ENCODE assay signal across 22 mouse cellular contexts in genomic region chr13:34696734-34697332, GRCm38 (mm10). TPM values are rescaled to one million over a fixed set of nuclear protein-coding genes. Genes with fewer than 3 reads are reported as not detected.
DNase-seq lines count a peak whose midpoint lies in the region; ATAC-seq and TF ChIP-seq lines count a peak whose summit lies in the region.
"Had no signal": no experiment of that assay in that cellular context is flagged by ENCODE, and none has a peak within 500 bp of the region (broad histone marks: within the 10 kb centered on the region; RNA-seq: fewer than 3 reads in every experiment).

No protein-coding gene starts in this region.

- H3K36me3 ChIP-seq in embryonic facial prominence, embryonic 14.5 days (ENCODE audit: control insufficient read depth, insufficient read depth, low read length): no peaks in the 10 kb centered on the region
- H3K36me3 ChIP-seq in embryonic facial prominence, embryonic 10.5 days (replicated peaks): no peaks in the 10 kb centered on the region
- no peaks in the 10 kb centered on the region for H3K36me3 ChIP-seq in kidney, adult 2 months (ENCODE audit: control insufficient read depth, insufficient read depth, low read length)
- H3K36me3 ChIP-seq in hindbrain, embryonic 13.5 days: no peaks in the 10 kb centered on the region
- H3K36me3 ChIP-seq: embryonic facial prominence, embryonic 12.5 days; heart, embryonic 15.5 days had no signal

- H3K9ac ChIP-seq in embryonic facial prominence, embryonic 14.5 days (ENCODE audit: low read depth, low read length): no peak overlapping the region
- no peak overlapping the region for H3K9ac ChIP-seq in hindbrain, embryonic 13.5 days
- H3K9ac ChIP-seq: embryonic facial prominence, embryonic 12.5 days; heart, embryonic 15.5 days; lung, embryonic 14.5 days had no signal

- no peak overlapping the region for H3K4me2 ChIP-seq in embryonic facial prominence, embryonic 14.5 days (ENCODE audit: low read depth, low read length)
- H3K4me2 ChIP-seq in hindbrain, embryonic 13.5 days: no peak overlapping the region
- H3K4me2 ChIP-seq: embryonic facial prominence, embryonic 12.5 days; heart, embryonic 15.5 days; liver, embryonic 11.5 days; lung, embryonic 14.5 days had no signal

- H3K4me1 ChIP-seq in embryonic facial prominence, embryonic 14.5 days (ENCODE audit: control insufficient read depth, insufficient read depth, low read length): peaks cover 4% of the 10 kb centered on the region; the same call in 1 of the 2 replicates
- H3K4me1 ChIP-seq in embryonic facial prominence, embryonic 10.5 days: peaks cover 15% of the 10 kb centered on the region
- no peaks in the 10 kb centered on the region for H3K4me1 ChIP-seq in kidney, adult 2 months (ENCODE audit: control insufficient read depth, insufficient read depth, low read length)
- no peaks in the 10 kb centered on the region; the same call in 1 of the 2 replicates for H3K4me1 ChIP-seq in hindbrain, embryonic 13.5 days (replicated peaks)
- H3K4me1 ChIP-seq: embryonic facial prominence, embryonic 12.5 days had no signal

- H3K9me3 ChIP-seq in embryonic facial prominence, embryonic 14.5 days (ENCODE audit: control insufficient read depth, low read length): no peaks in the 10 kb centered on the region
- no peaks in the 10 kb centered on the region for H3K9me3 ChIP-seq in embryonic facial prominence, embryonic 10.5 days
- H3K9me3 ChIP-seq in hindbrain, embryonic 13.5 days: no peaks in the 10 kb centered on the region
- H3K9me3 ChIP-seq: embryonic facial prominence, embryonic 12.5 days; heart, embryonic 15.5 days; megakaryocyte, embryonic 14.5 days had no signal

- H3K27me3 ChIP-seq in embryonic facial prominence, embryonic 14.5 days (replicated peaks; ENCODE audit: control insufficient read depth, insufficient read depth, low read length): no peaks in the 10 kb centered on the region
- no peaks in the 10 kb centered on the region for H3K27me3 ChIP-seq in embryonic facial prominence, embryonic 10.5 days (replicated peaks; ENCODE audit: low read depth, poor library complexity, severe bottlenecking)
- H3K27me3 ChIP-seq in kidney, adult 2 months (replicated peaks; ENCODE audit: control insufficient read depth, insufficient read depth, low read length): no peaks in the 10 kb centered on the region
- H3K27me3 ChIP-seq in hindbrain, embryonic 13.5 days: no peaks in the 10 kb centered on the region
- H3K27me3 ChIP-seq: embryonic facial prominence, embryonic 12.5 days; heart, embryonic 15.5 days had no signal

- 73% methylated on average over 7 of the region's 7 CpGs for WGBS in embryonic facial prominence, embryonic 14.5 days
- 88% methylated on average over 7 of the region's 7 CpGs for WGBS in embryonic facial prominence, embryonic 10.5 days
- 59% methylated on average over 7 of the region's 7 CpGs for WGBS in kidney, adult 2 months
- WGBS in hindbrain, embryonic 13.5 days: 88% methylated on average over 7 of the region's 7 CpGs

- no peak for TF ChIP-seq CTCF in kidney, adult 2 months (conservative IDR thresholded peaks at IDR 0.05; ENCODE audit: insufficient read depth, insufficient read length, low read depth, low read length)

- H3K27ac ChIP-seq in embryonic facial prominence, embryonic 14.5 days (replicated peaks; ENCODE audit: low read depth, low read length): no peak overlapping the region
- no peak overlapping the region for H3K27ac ChIP-seq in embryonic facial prominence, embryonic 10.5 days (replicated peaks)
- no peak overlapping the region for H3K27ac ChIP-seq in kidney, adult 2 months (ENCODE audit: insufficient read depth, low read depth, low read length)
- H3K27ac ChIP-seq in hindbrain, embryonic 13.5 days: no peak overlapping the region
- H3K27ac ChIP-seq: embryonic facial prominence, embryonic 12.5 days; heart, embryonic 15.5 days had no signal

- ATAC-seq in embryonic facial prominence, embryonic 14.5 days (ENCODE audit: low read depth): no peak
- ATAC-seq in hindbrain, embryonic 13.5 days (ENCODE audit: low FRiP score): no peak
- ATAC-seq: midbrain, embryonic 16.5 days had no signal

- H3K4me3 ChIP-seq in embryonic facial prominence, embryonic 14.5 days (ENCODE audit: low read depth, low read length): no peak overlapping the region
- H3K4me3 ChIP-seq in embryonic facial prominence, embryonic 10.5 days: no peak overlapping the region
- no peak overlapping the region for H3K4me3 ChIP-seq in kidney, adult 2 months (ENCODE audit: insufficient read depth, low read depth, low read length)
- H3K4me3 ChIP-seq in hindbrain, embryonic 13.5 days: no peak overlapping the region
- H3K4me3 ChIP-seq: embryonic facial prominence, embryonic 12.5 days; heart, embryonic 15.5 days; megakaryocyte, embryonic 14.5 days had no signal

- TF ChIP-seq POLR2A in kidney, adult 2 months (IDR thresholded peaks at IDR 0.05; ENCODE audit: low read depth, low read length): no peak

- peak; percentile 30 for DNase-seq in embryonic facial prominence, embryonic 14.5 days (ENCODE audit: low spot score)
- DNase-seq in embryonic facial prominence, embryonic 10.5 days (ENCODE audit: low spot score): no peak
- peak; percentile 10 for DNase-seq in kidney, adult 2 months
- DNase-seq in kidney, adult 18-20 months: no peak
- DNase-seq in lung, postnatal 36 days: peak; percentile 37
- no peak for DNase-seq in lung, postnatal 14 days
- no peak for DNase-seq in adrenal gland, adult (ENCODE audit: inconsistent age in 2 of 2, low spot score in 1 of 2)
- DNase-seq: adrenal gland, adult 8-10 months; cerebellum, adult 8-10 months; gastrocnemius, postnatal 25 days; lung, embryonic 14.5 days; right cerebral cortex, postnatal 14 days; thymus, adult 2 months had no signal

RNA-seq across cellular contexts. Expression of gene Fam50b, which starts 37.8 kb away (rescaled TPM):
- polyA plus RNA-seq in embryonic facial prominence, embryonic 14.5 days (2014; fragmentation: Nextera tagmentation; extraction: Ambion mirVana): 0.28 TPM in 1 of 2 replicates, not detected in the other
- not detected in 2 replicates for polyA plus RNA-seq in embryonic facial prominence, embryonic 10.5 days (2016; fragmentation: Nextera tagmentation; extraction: Ambion mirVana)
- 0.09 TPM in 1 of 2 replicates, not detected in the other for polyA plus RNA-seq in kidney, adult 2 months (2012; rRNA removed)
- polyA plus RNA-seq in hindbrain, embryonic 13.5 days (2015; fragmentation: Nextera tagmentation; extraction: Ambion mirVana): not detected in 2 replicates
- polyA plus RNA-seq: embryonic facial prominence, embryonic 12.5 days; heart, embryonic 15.5 days; kidney, embryonic 16.5 days; liver, embryonic 11.5 days; lung, embryonic 14.5 days; spleen, adult 2 months; stomach, embryonic 14.5 days; thymus, adult 2 months had no signal

RNA-seq across cellular contexts. Expression of gene Pxdc1, which starts 43.5 kb away (rescaled TPM):
- polyA plus RNA-seq in embryonic facial prominence, embryonic 14.5 days (2014; fragmentation: Nextera tagmentation; extraction: Ambion mirVana): 31.0 and 33.5 TPM in 2 replicates
- polyA plus RNA-seq in embryonic facial prominence, embryonic 10.5 days (2016; fragmentation: Nextera tagmentation; extraction: Ambion mirVana): 4.1 TPM in 2 replicates
- polyA plus RNA-seq in kidney, adult 2 months (2012; rRNA removed): 8.3 and 8.9 TPM in 2 replicates
- 8.3 and 8.9 TPM in 2 replicates for polyA plus RNA-seq in hindbrain, embryonic 13.5 days (2015; fragmentation: Nextera tagmentation; extraction: Ambion mirVana)

Comparison
In these comparisons a context has a peak if more than half of its experiments do, and no peak if none do; other contexts are left out.
1. DNase-seq: peak in embryonic facial prominence, embryonic 14.5 days (single experiment), kidney, adult 2 months (single experiment) and lung, postnatal 36 days (single experiment); none in embryonic facial prominence, embryonic 10.5 days (single experiment), kidney, adult 18-20 months (single experiment), lung, postnatal 14 days (single experiment) and adrenal gland, adult (0 of 2).